In the genomic region with DNA sequence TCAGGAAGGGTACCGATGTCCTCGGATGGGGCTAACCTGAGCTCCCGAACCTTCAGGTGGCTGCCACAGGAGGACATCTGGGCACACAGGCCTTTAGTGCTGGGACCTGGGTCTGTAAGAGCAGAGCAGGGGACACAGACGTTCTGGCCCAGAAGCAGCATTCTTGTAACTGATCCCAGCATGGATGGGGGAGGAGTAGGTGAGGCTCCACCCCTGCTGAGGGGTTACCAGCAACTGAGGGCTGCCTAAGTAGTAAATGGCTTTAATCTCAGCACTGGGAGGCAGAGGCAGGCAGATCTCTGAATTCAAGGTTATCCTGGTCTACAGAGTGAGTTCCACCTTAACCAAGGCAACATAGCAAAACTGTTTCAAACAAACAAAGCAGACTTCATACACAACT, we compare ENCODE assay signal across 24 mouse cellular contexts.
"Had no signal": no experiment of that assay in that cellular context is flagged by ENCODE, and none has a peak within 500 bp of the region (broad histone marks: within the 10 kb centered on the region; RNA-seq: fewer than 3 reads in every experiment).

No protein-coding gene starts in this region.

- H3K27ac ChIP-seq: gastrocnemius, adult 2 months; heart, embryonic 10.5 days; hindbrain, embryonic 13.5 days; hindbrain, embryonic 15.5 days; intestine, embryonic 15.5 days; kidney, postnatal 0 days; limb, embryonic 13.5 days; limb, embryonic 15.5 days; liver, embryonic 12.5 days; liver, embryonic 14.5 days had no signal

- H3K4me1 ChIP-seq: heart, embryonic 12.5 days; hindbrain, embryonic 13.5 days; hindbrain, embryonic 15.5 days; kidney, embryonic 15.5 days; limb, embryonic 13.5 days; limb, embryonic 15.5 days had no signal

- DNase-seq: gastrocnemius, adult 2 months; gastrocnemius, postnatal 10 days; gastrocnemius, postnatal 25 days; heart, adult 18-20 months; heart, postnatal 14 days; heart, postnatal 36 days; kidney, adult 2 months; kidney, adult 9 months; kidney, postnatal 14 days; kidney, postnatal 36 days; layer of hippocampus, adult 9-11 months; layer of hippocampus, postnatal 36 days; left cerebral cortex, postnatal 4 days had no signal

- H3K27me3 ChIP-seq: heart, embryonic 12.5 days; hindbrain, embryonic 13.5 days; hindbrain, embryonic 15.5 days; intestine, embryonic 15.5 days; kidney, embryonic 15.5 days; limb, embryonic 13.5 days; limb, embryonic 15.5 days; liver, embryonic 12.5 days had no signal

- H3K4me3 ChIP-seq: gastrocnemius, adult 2 months; heart, embryonic 10.5 days; heart, embryonic 12.5 days; hindbrain, embryonic 13.5 days; hindbrain, embryonic 15.5 days; intestine, embryonic 15.5 days; kidney, embryonic 15.5 days; limb, embryonic 13.5 days; limb, embryonic 15.5 days; liver, embryonic 12.5 days had no signal

- H3K9ac ChIP-seq: heart, embryonic 12.5 days; hindbrain, embryonic 13.5 days; hindbrain, embryonic 15.5 days; intestine, embryonic 15.5 days; kidney, embryonic 15.5 days; limb, embryonic 13.5 days; limb, embryonic 15.5 days; liver, embryonic 12.5 days; liver, embryonic 14.5 days had no signal

- H3K9me3 ChIP-seq: heart, embryonic 10.5 days; hindbrain, embryonic 13.5 days; hindbrain, embryonic 15.5 days; intestine, embryonic 15.5 days; kidney, embryonic 15.5 days; limb, embryonic 15.5 days; liver, embryonic 12.5 days had no signal
